Mouse (Mus musculus) embryonic facial prominence, embryonic 14.5 days (tissue): Measurements from ENCODE around the gene Sept10. TPM values are rescaled to one million over a fixed set of nuclear protein-coding genes. Genes with fewer than 3 reads are reported as not detected.

Experiments used
- ATAC-seq: fragments of 200-750 bp; cut with Nextera tagmentation; 2 replicates; pipeline ENCODE4 v1.8.0; 2017; ENCODE audit warnings: low read depth, moderate number of reproducible peaks, moderate TSS enrichment
- DNase-seq: peaks from one replicate; pipeline ENCODE4 v3.0.0-alpha.2; 2015; ENCODE audit warnings: low spot score
- H3K27ac ChIP-seq: fragments of 300-500 bp; sonication (generic); replicated peaks from 2 replicates; pipeline ENCODE4 v1.5.1; 2014; ENCODE audit warnings: low read depth, mild to moderate bottlenecking, low read length, moderate library complexity
- H3K27me3 ChIP-seq: fragments of 300-500 bp; sonication (generic); replicated peaks from 2 replicates; pipeline ENCODE4 v1.6.1; 2014; ENCODE audit warnings: low read length; ENCODE audit not compliant: control insufficient read depth, insufficient read depth
- H3K36me3 ChIP-seq: fragments of 300-500 bp; sonication (generic); 2 replicates; pipeline ENCODE4 v1.6.1; 2014; ENCODE audit warnings: low read length, mixed read lengths; ENCODE audit not compliant: control insufficient read depth, insufficient read depth
- H3K4me1 ChIP-seq: fragments of 300-500 bp; sonication (generic); 2 replicates; pipeline ENCODE4 v1.6.1; 2014; ENCODE audit warnings: antibody characterized with exemption, low read length; ENCODE audit not compliant: control insufficient read depth, insufficient read depth
- H3K4me2 ChIP-seq: fragments of 300-500 bp; sonication (generic); 2 replicates; pipeline ENCODE4 v1.6.1; 2014; ENCODE audit warnings: low read depth, mild to moderate bottlenecking, low read length, moderate library complexity, mixed read lengths
- H3K4me3 ChIP-seq: fragments of 300-500 bp; sonication (generic); 2 replicates; pipeline ENCODE4 v1.5.1; 2014; ENCODE audit warnings: low read depth, mild to moderate bottlenecking, low read length
- H3K9ac ChIP-seq: fragments of 300-500 bp; sonication (generic); 2 replicates; pipeline ENCODE4 v1.6.1; 2014; ENCODE audit warnings: low read depth, mild to moderate bottlenecking, low read length, moderate library complexity, mixed read lengths
- H3K9me3 ChIP-seq: fragments of 300-500 bp; sonication (generic); 2 replicates; pipeline ENCODE4 v1.6.1; 2016; ENCODE audit warnings: low read length; ENCODE audit not compliant: control insufficient read depth
- WGBS: fragments of 180-500 bp; shearing (Covaris S2); extraction: QIAGEN DNeasy Blood & Tissue Kit; methylation state at CpG from one replicate; pipeline ENCODE4 v1.1.7; 2014; 5-methylcytosine and 5-hydroxymethylcytosine counted together
- polyA plus RNA-seq: library from polyadenylated mRNA; unstranded; fragments of >200 nt; fragmentation: Nextera tagmentation; extraction: Ambion mirVana; gene quantifications from 2 replicates; pipeline ENCODE4 v1.2.1, GENCODE M21; 2014

The Sept10 gene
- polyA plus RNA-seq, 1 experiment from 2014 or later = 40.5 TPM

GRCm38 (mm10) chr10:59237757-59238156 is 16.1 kb upstream of the Sept10 start:
- DNase-seq (no peak), ATAC-seq (no peak)
- Histone ChIP-seq H3K4me1 (no peaks in the 10 kb centered on the region), H3K4me3 (no peak overlapping the region), H3K9me3 (no peaks in the 10 kb centered on the region), H3K4me2 (no peak overlapping the region), H3K9ac (no peak overlapping the region), H3K27ac (no peak overlapping the region), H3K36me3 (no peaks in the 10 kb centered on the region), H3K27me3 (no peaks in the 10 kb centered on the region)
- WGBS = 19% methylated on average over 3 of the region's 3 CpGs

GRCm38 (mm10) chr10:59236486-59236885 is 14.8 kb upstream of the Sept10 start:
- H3K27ac ChIP-seq = no peak overlapping the region
- DNase-seq (no peak), ATAC-seq (no peak)
- H3K9me3 ChIP-seq = no peaks in the 10 kb centered on the region
- no peaks in the 10 kb centered on the region for H3K4me1 ChIP-seq
- no peaks in the 10 kb centered on the region for H3K27me3 ChIP-seq
- no peak overlapping the region for H3K4me3 ChIP-seq
- 78% methylated on average over 6 of the region's 6 CpGs for WGBS
- no peak overlapping the region for H3K9ac ChIP-seq
- H3K36me3 ChIP-seq = no peaks in the 10 kb centered on the region
- no peak overlapping the region for H3K4me2 ChIP-seq

GRCm38 (mm10) chr10:59235847-59236246 is 14.2 kb upstream of the Sept10 start:
- Histone ChIP-seq H3K36me3 (no peaks in the 10 kb centered on the region), H3K27ac (no peak overlapping the region), H3K9me3 (no peaks in the 10 kb centered on the region), H3K4me3 (no peak overlapping the region), H3K4me2 (no peak overlapping the region), H3K4me1 (no peaks in the 10 kb centered on the region), H3K27me3 (no peaks in the 10 kb centered on the region), H3K9ac (no peak overlapping the region)
- DNase-seq (no peak), ATAC-seq (no peak)
- WGBS = 55% methylated on average over 4 of the region's 4 CpGs

- no peaks in the 10 kb centered on the region for H3K36me3 ChIP-seq
- H3K9ac ChIP-seq = no peak overlapping the region
- DNase-seq (no peak), ATAC-seq (no peak)
- H3K4me1 ChIP-seq = no peaks in the 10 kb centered on the region
- no peak overlapping the region for H3K4me2 ChIP-seq
- H3K27me3 ChIP-seq = no peaks in the 10 kb centered on the region
- 95% methylated on average over 2 of the region's 2 CpGs for WGBS
- no peak overlapping the region for H3K4me3 ChIP-seq
- H3K9me3 ChIP-seq = no peaks in the 10 kb centered on the region
- no peak overlapping the region for H3K27ac ChIP-seq
Observed at GRCm38 (mm10) chr10:59235227-59235626, 13.6 kb upstream of the Sept10 start.

GRCm38 (mm10) chr10:59229205-59229820 is 7.7 kb upstream of the Sept10 start:
- WGBS = 54% methylated on average over 4 of the region's 4 CpGs
- DNase-seq (no peak), ATAC-seq (no peak)
- H3K27me3 ChIP-seq = no peaks in the 10 kb centered on the region
- H3K9me3 ChIP-seq = no peaks in the 10 kb centered on the region
- H3K4me2 ChIP-seq = no peak overlapping the region
- no peak overlapping the region for H3K9ac ChIP-seq
- H3K27ac ChIP-seq = no peak overlapping the region
- H3K4me3 ChIP-seq = no peak overlapping the region
- H3K4me1 ChIP-seq = peaks cover 5% of the 10 kb centered on the region; the same call in 1 of the 2 replicates
- H3K36me3 ChIP-seq = no peaks in the 10 kb centered on the region

GRCm38 (mm10) chr10:59225137-59225536 is 3.5 kb upstream of the Sept10 start:
- Histone ChIP-seq H3K27me3 (no peaks in the 10 kb centered on the region), H3K9ac (no peak overlapping the region), H3K4me2 (peak overlapping the region; percentile 23; the same call in 1 of the 2 replicates), H3K36me3 (no peaks in the 10 kb centered on the region), H3K9me3 (no peaks in the 10 kb centered on the region), H3K4me3 (no peak overlapping the region), H3K27ac (no peak overlapping the region), H3K4me1 (peaks cover 21% of the 10 kb centered on the region)
- ATAC-seq (no peak), DNase-seq (no peak)
- WGBS = 83% methylated on average over 2 of the region's 2 CpGs

- Histone ChIP-seq H3K27ac (no peak overlapping the region), H3K4me2 (peak overlapping the region; percentile 99), H3K4me3 (peak overlapping the region; percentile 85), H3K27me3 (no peaks in the 10 kb centered on the region), H3K36me3 (no peaks in the 10 kb centered on the region), H3K9ac (peak overlapping the region; percentile 92; the same call in 1 of the 2 replicates), H3K9me3 (no peaks in the 10 kb centered on the region), H3K4me1 (peaks cover 21% of the 10 kb centered on the region)
- DNase-seq = no peak
- no peak for ATAC-seq
- 60% methylated on average over 4 of the region's 4 CpGs for WGBS
Observed at GRCm38 (mm10) chr10:59223890-59224289, 2.2 kb upstream of the Sept10 start.

GRCm38 (mm10) chr10:59223301-59223700 is 1.7 kb upstream of the Sept10 start:
- Histone ChIP-seq H3K36me3 (no peaks in the 10 kb centered on the region), H3K27me3 (no peaks in the 10 kb centered on the region), H3K9ac (peak overlapping the region; percentile 92), H3K9me3 (no peaks in the 10 kb centered on the region), H3K4me2 (peak overlapping the region; percentile 99), H3K4me1 (peaks cover 21% of the 10 kb centered on the region), H3K27ac (no peak overlapping the region), H3K4me3 (peak overlapping the region; percentile 85)
- DNase-seq (no peak), ATAC-seq (no peak)
- WGBS = 36% methylated on average over 14 of the region's 14 CpGs
